Mouse (Mus musculus) kidney, adult 2 months (tissue): ENCODE results near the gene Pih1d3. TPM values are rescaled to one million over a fixed set of nuclear protein-coding genes. Genes with fewer than 3 reads are reported as not detected.

Experiments
- DNase-seq: peaks from one replicate; pipeline ENCODE4 v3.0.0; 2021
- H3K27ac ChIP-seq: fragments of 200-500 bp; 2 replicates; pipeline ENCODE4 v1.5.1; 2012; ENCODE audit warnings: low read depth, low read length, control low read depth, inconsistent platforms; ENCODE audit not compliant: insufficient read depth
- H3K27me3 ChIP-seq: fragments of 200-500 bp; replicated peaks from 2 replicates; pipeline ENCODE4 v1.6.1; 2012; ENCODE audit warnings: mild to moderate bottlenecking, moderate library complexity, low read length, inconsistent platforms; ENCODE audit not compliant: control insufficient read depth, insufficient read depth
- H3K36me3 ChIP-seq: fragments of 200-500 bp; 2 replicates; pipeline ENCODE4 v1.6.1; 2012; ENCODE audit warnings: mild to moderate bottlenecking, moderate library complexity, low read length, inconsistent platforms; ENCODE audit not compliant: control insufficient read depth, insufficient read depth
- H3K4me1 ChIP-seq: fragments of 200-500 bp; 2 replicates; pipeline ENCODE4 v1.6.1; 2011; ENCODE audit warnings: low read length; ENCODE audit not compliant: control insufficient read depth, insufficient read depth
- H3K4me3 ChIP-seq: fragments of 200-500 bp; 2 replicates; pipeline ENCODE4 v1.5.1; 2011; ENCODE audit warnings: mild to moderate bottlenecking, low read depth, low read length, control low read depth; ENCODE audit not compliant: insufficient read depth
- CTCF ChIP-seq: fragments of 200-500 bp; conservative IDR thresholded peaks from 2 replicates; pipeline ENCODE4 v1.5.1; 2011; ENCODE audit warnings: low read depth, mild to moderate bottlenecking, control low read depth, low read length, moderate library complexity, mixed read lengths; ENCODE audit not compliant: insufficient read depth, insufficient read length
- POLR2A ChIP-seq: fragments of 200-500 bp; IDR thresholded peaks from one replicate; pipeline ENCODE4 v1.6.1; 2011; ENCODE audit warnings: low read depth, low read length, control low read depth
- WGBS: fragments of 180-500 bp; shearing (Covaris S2); methylation state at CpG from one replicate; pipeline ENCODE4 v1.1.7; 2018; 5-methylcytosine and 5-hydroxymethylcytosine counted together
- polyA plus RNA-seq: library from polyadenylated mRNA; depleted of rRNA; stranded (reverse); fragments of >200 nt; gene quantifications from 2 replicates; pipeline ENCODE4 v1.2.3, GENCODE M21; 2012

Gene Pih1d3
- polyA plus RNA-seq, 1 experiment: not detected

- Histone ChIP-seq H3K27ac (no peak overlapping the region), H3K4me3 (no peak overlapping the region), H3K36me3 (no peaks in the 10 kb centered on the region), H3K27me3 (no peaks in the 10 kb centered on the region), H3K4me1 (no peaks in the 10 kb centered on the region)
- TF ChIP-seq POLR2A: no peak
- no peak for TF ChIP-seq CTCF
- no peak for DNase-seq
- 86% methylated on average over 10 of the region's 10 CpGs for WGBS
Measured at GRCm38 (mm10) chr1:31203771-31204170, 18.9 kb upstream of the Pih1d3 start.

- DNase-seq: no peak
- TF ChIP-seq POLR2A (no peak), CTCF (no peak)
- WGBS: 79% methylated on average over 7 of the region's 7 CpGs
Measured at GRCm38 (mm10) chr1:31205346-31205745, 17.3 kb upstream of the Pih1d3 start.

GRCm38 (mm10) chr1:31205770-31206169 is 16.9 kb upstream of the Pih1d3 start:
- no peak for DNase-seq
- TF ChIP-seq POLR2A (no peak), CTCF (no peak)
- WGBS: 76% methylated on average over 3 of the region's 3 CpGs
- Histone ChIP-seq H3K27me3 (no peaks in the 10 kb centered on the region), H3K4me3 (no peak overlapping the region), H3K36me3 (no peaks in the 10 kb centered on the region), H3K27ac (no peak overlapping the region), H3K4me1 (no peaks in the 10 kb centered on the region)

More at GRCm38 (mm10) chr1:31205346-31205745, 17.3 kb upstream of the Pih1d3 start:
- Histone ChIP-seq H3K27me3 (no peaks in the 10 kb centered on the region), H3K4me3 (no peak overlapping the region), H3K27ac (no peak overlapping the region), H3K36me3 (no peaks in the 10 kb centered on the region), H3K4me1 (no peaks in the 10 kb centered on the region)

GRCm38 (mm10) chr1:31210144-31210543 is 12.5 kb upstream of the Pih1d3 start:
- WGBS: 1% methylated on average over 5 of the region's 5 CpGs
- H3K27me3 ChIP-seq: no peaks in the 10 kb centered on the region
- no peak overlapping the region for H3K27ac ChIP-seq
- peak; percentile 60 for DNase-seq
- no peaks in the 10 kb centered on the region for H3K36me3 ChIP-seq
- TF ChIP-seq CTCF: peak; percentile 67
- TF ChIP-seq POLR2A: no peak
- no peak overlapping the region for H3K4me3 ChIP-seq
- no peaks in the 10 kb centered on the region for H3K4me1 ChIP-seq

GRCm38 (mm10) chr1:31214831-31215230 is 7.8 kb upstream of the Pih1d3 start:
- TF ChIP-seq CTCF: no peak
- TF ChIP-seq POLR2A: no peak
- DNase-seq: no peak
- no peaks in the 10 kb centered on the region for H3K27me3 ChIP-seq
- H3K4me1 ChIP-seq: no peaks in the 10 kb centered on the region
- no peak overlapping the region for H3K27ac ChIP-seq
- 52% methylated on average over 1 of the region's 1 CpGs for WGBS
- H3K4me3 ChIP-seq: no peak overlapping the region
- no peaks in the 10 kb centered on the region for H3K36me3 ChIP-seq

- Histone ChIP-seq H3K27ac (no peak overlapping the region), H3K4me3 (no peak overlapping the region), H3K36me3 (no peaks in the 10 kb centered on the region), H3K27me3 (no peaks in the 10 kb centered on the region; the same call in 1 of the 2 replicates), H3K4me1 (no peaks in the 10 kb centered on the region)
- TF ChIP-seq POLR2A: no peak
- no peak for TF ChIP-seq CTCF
- WGBS: 90% methylated on average over 4 of the region's 4 CpGs
- no peak for DNase-seq
Measured at GRCm38 (mm10) chr1:31220599-31221250, 1.9 kb upstream of the Pih1d3 start.

GRCm38 (mm10) chr1:31233319-31234036 is 10.8 kb downstream of the Pih1d3 start:
- DNase-seq: peak; percentile 20
- no peaks in the 10 kb centered on the region for H3K4me1 ChIP-seq
- no peaks in the 10 kb centered on the region for H3K27me3 ChIP-seq
- no peaks in the 10 kb centered on the region for H3K36me3 ChIP-seq
- no peak for TF ChIP-seq CTCF
- TF ChIP-seq POLR2A: no peak
- H3K27ac ChIP-seq: no peak overlapping the region
- H3K4me3 ChIP-seq: no peak overlapping the region
